Mouse (Mus musculus): ENCODE measurements at regions not wholly inside any gene's neighbourhood (a gene's known extent, or its start where the extent isn't known, plus 50 kb on each side); places are given as distances from the start of the nearest gene placed in this dataset.

DNA sequence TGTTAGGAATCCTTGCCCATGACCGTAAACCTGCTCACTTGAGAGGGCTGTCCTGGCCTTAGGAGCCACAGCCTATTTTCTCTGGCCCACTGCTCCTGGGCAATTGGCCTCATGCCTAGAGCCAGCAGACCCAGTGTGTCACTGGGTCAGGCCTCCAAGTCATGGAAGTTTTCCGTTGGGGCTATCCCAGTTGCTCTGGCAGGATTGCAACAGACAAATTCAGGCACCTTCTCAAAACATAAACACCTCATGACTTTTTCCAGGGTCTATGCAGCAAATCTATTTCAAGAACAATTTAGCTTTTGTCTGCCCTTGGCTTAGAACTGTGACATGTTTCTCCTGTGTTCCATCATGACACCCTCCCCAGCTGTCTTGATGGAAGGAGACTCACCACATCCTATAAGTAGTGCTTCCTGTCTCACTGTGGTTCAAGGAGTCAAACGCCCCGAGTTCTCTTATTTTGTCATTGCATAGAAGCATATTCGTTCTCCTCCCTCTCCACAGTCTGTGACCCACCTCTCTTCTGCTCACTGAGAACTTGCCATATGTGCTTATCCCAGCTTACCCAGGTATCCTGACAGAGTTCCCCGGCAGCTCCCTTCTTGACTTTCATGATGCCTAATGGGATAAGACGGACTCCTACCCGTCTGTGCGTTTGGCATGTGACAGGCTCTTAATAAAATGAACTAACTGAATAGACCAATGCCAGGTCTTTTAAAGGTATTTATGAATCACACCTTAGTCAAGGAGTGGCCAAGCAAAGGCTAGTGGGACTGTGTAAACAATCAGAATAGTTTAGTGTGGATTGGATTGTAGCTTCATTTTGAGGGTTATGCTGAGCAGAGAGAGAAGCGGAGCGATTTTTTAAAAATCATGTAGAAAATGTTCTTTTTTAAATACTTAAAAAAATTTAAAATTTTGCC, 108.2 kb upstream of the Serp2 start:
- Histone ChIP-seq H3K9me3 (ENCODE audit: control insufficient read depth, low read length) (no peaks in the 10 kb centered on the region), H3K27ac (ENCODE audit: low read depth, low read length) (no peak overlapping the region), H3K4me2 (replicated peaks; ENCODE audit: low read depth, low read length) (no peak overlapping the region), H3K27me3 (ENCODE audit: control insufficient read depth, insufficient read depth, low read length) (no peaks in the 10 kb centered on the region), H3K4me1 (replicated peaks; ENCODE audit: control insufficient read depth, insufficient read depth, low read length) (no peaks in the 10 kb centered on the region), H3K36me3 (ENCODE audit: control insufficient read depth, insufficient read depth, low read length) (no peaks in the 10 kb centered on the region), H3K9ac (ENCODE audit: low read depth, low read length) (no peak overlapping the region), H3K4me3 (ENCODE audit: low read depth, low read length) (no peak overlapping the region)
- ATAC-seq (ENCODE audit: low FRiP score), result no peak
- DNase-seq (ENCODE audit: low spot score), result no peak
- WGBS, result 90% methylated on average over 11 of the region's 11 CpGs

DNA sequence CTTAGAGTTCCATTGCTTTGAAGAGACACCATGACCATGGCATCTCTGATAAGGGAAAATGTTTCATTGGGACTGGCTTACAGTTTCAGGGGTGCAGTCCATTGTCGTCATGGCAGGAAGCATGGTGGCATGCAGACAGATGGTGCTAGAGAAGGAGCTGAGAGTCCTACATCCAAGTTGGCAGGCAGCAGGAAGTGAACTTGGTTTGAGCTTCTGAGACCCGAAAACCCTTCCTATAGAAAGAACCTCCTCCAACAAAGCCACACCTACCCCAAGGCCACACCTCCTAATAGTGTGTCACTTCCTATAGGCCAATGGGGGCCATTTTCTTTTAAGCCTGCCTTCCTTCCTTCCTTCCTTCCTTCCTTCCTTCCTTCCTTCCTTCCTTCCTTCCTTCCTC, 107.1 kb upstream of the Serp2 start:
- Histone ChIP-seq H3K36me3 (ENCODE audit: control insufficient read depth, insufficient read depth, low read length) (no peaks in the 10 kb centered on the region), H3K27ac (ENCODE audit: low read depth, low read length) (no peak overlapping the region), H3K4me3 (ENCODE audit: low read depth, low read length) (no peak overlapping the region), H3K4me2 (replicated peaks; ENCODE audit: low read depth, low read length) (no peak overlapping the region), H3K4me1 (replicated peaks; ENCODE audit: control insufficient read depth, insufficient read depth, low read length) (no peaks in the 10 kb centered on the region), H3K9ac (ENCODE audit: low read depth, low read length) (no peak overlapping the region), H3K27me3 (ENCODE audit: control insufficient read depth, insufficient read depth, low read length) (no peaks in the 10 kb centered on the region), H3K9me3 (ENCODE audit: control insufficient read depth, low read length) (no peaks in the 10 kb centered on the region)
- WGBS, result 90% methylated on average over 2 of the region's 2 CpGs
- DNase-seq (ENCODE audit: low spot score) (no peak), ATAC-seq (ENCODE audit: low FRiP score) (no peak)

DNA sequence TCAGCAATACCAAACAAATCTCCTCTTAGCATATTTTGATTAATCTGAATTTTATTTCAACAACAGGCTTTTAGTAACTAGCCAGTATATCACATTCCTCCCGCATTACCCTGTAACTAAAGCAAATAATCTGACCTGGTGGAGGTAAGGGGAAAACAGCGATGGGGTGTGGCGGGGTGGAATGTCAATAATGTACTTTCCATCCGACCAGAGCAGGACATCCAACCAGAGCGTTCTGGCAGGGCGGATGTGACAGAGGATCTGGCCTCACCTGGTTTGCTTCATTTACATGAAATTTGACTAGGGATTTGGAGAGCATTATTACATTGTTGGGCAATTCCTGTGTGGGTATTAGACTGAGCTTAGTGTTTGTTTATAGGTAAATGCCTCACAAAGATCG, 106.2 kb upstream of the Serp2 start:
- H3K27me3 ChIP-seq (ENCODE audit: control insufficient read depth, insufficient read depth, low read length), result no peaks in the 10 kb centered on the region
- no peak overlapping the region for H3K27ac ChIP-seq (ENCODE audit: low read depth, low read length)
- H3K4me2 ChIP-seq (replicated peaks; ENCODE audit: low read depth, low read length), result no peak overlapping the region
- 81% methylated on average over 7 of the region's 7 CpGs for WGBS
- no peak overlapping the region for H3K9ac ChIP-seq (ENCODE audit: low read depth, low read length)
- no peaks in the 10 kb centered on the region for H3K36me3 ChIP-seq (ENCODE audit: control insufficient read depth, insufficient read depth, low read length)
- DNase-seq (ENCODE audit: low spot score), result no peak
- no peak for ATAC-seq (ENCODE audit: low FRiP score)
- 0 out of 2 replicates have a peak, but pooled peaks cover 2% of the 10 kb centered on the region for H3K4me1 ChIP-seq (replicated peaks; ENCODE audit: control insufficient read depth, insufficient read depth, low read length)
- H3K4me3 ChIP-seq (ENCODE audit: low read depth, low read length), result no peak overlapping the region
- no peaks in the 10 kb centered on the region for H3K9me3 ChIP-seq (ENCODE audit: control insufficient read depth, low read length)

DNA sequence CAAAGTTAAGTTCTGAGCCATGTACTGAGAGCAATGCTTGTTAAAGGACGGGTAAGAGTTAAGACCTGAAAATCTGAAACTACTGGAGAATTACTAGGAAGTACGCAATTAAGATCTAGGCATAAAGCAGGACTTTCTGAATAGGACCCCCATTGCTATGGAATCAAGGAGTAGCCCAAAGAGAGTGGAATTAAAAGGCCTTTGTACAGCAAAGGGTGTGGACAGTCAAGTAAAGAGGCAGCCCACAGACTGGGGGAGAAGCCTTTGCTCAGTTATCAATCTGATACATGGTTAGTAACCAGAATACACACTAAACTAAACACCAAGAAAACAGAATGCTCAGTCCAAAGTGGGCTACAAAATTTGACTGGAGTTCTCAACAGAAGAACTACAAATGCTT, 104.2 kb upstream of the Serp2 start:
- DNase-seq (ENCODE audit: low spot score) (no peak), ATAC-seq (ENCODE audit: low FRiP score) (no peak)
- 85% methylated on average over 2 of the region's 2 CpGs for WGBS

DNA sequence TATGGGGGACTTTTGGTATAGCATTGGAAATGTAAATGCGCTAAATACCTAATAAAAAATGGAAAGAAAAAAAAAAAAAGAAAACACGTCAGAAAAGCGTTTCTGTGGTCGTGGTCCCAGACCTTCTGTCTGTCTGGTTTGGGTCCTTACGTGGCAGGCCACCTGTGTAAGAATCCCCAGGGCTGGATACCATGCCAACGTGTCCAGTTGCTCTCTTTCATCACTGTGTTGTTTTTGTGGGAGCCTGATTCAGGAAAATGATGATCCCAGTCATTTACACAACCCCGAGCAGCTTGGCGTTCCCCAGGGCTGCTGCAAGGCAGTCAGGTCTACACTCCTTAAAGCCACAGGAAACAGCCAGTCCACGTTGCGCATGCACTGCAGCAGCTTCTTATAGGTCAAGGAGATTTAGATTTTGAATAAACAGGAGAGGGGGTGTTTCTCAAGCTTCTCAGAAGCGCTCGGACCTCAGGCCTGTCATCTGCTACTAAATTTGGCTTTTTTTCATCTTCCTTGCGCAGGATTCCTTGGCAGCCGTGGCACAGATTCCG, 102.3 kb upstream of the Serp2 start:
- Histone ChIP-seq H3K27ac (ENCODE audit: low read depth, low read length) (no peak overlapping the region), H3K9ac (ENCODE audit: low read depth, low read length) (no peak overlapping the region), H3K4me1 (replicated peaks; ENCODE audit: control insufficient read depth, insufficient read depth, low read length) (peaks cover 6% of the 10 kb centered on the region; the same call in 1 of the 2 replicates), H3K4me3 (ENCODE audit: low read depth, low read length) (no peak overlapping the region), H3K9me3 (ENCODE audit: control insufficient read depth, low read length) (no peaks in the 10 kb centered on the region), H3K27me3 (ENCODE audit: control insufficient read depth, insufficient read depth, low read length) (no peaks in the 10 kb centered on the region), H3K36me3 (ENCODE audit: control insufficient read depth, insufficient read depth, low read length) (no peaks in the 10 kb centered on the region), H3K4me2 (replicated peaks; ENCODE audit: low read depth, low read length) (no peak overlapping the region)
- 74% methylated on average over 15 of the region's 15 CpGs for WGBS
- DNase-seq (ENCODE audit: low spot score), result no peak
- ATAC-seq (ENCODE audit: low FRiP score), result no peak

More for the DNA sequence above, 104.2 kb upstream of the Serp2 start:
- Histone ChIP-seq H3K27me3 (ENCODE audit: control insufficient read depth, insufficient read depth, low read length) (no peaks in the 10 kb centered on the region), H3K4me1 (replicated peaks; ENCODE audit: control insufficient read depth, insufficient read depth, low read length) (peaks cover 6% of the 10 kb centered on the region; the same call in 1 of the 2 replicates), H3K36me3 (ENCODE audit: control insufficient read depth, insufficient read depth, low read length) (no peaks in the 10 kb centered on the region), H3K9me3 (ENCODE audit: control insufficient read depth, low read length) (no peaks in the 10 kb centered on the region), H3K4me3 (ENCODE audit: low read depth, low read length) (no peak overlapping the region), H3K27ac (ENCODE audit: low read depth, low read length) (no peak overlapping the region), H3K4me2 (replicated peaks; ENCODE audit: low read depth, low read length) (no peak overlapping the region), H3K9ac (ENCODE audit: low read depth, low read length) (no peak overlapping the region)

DNA sequence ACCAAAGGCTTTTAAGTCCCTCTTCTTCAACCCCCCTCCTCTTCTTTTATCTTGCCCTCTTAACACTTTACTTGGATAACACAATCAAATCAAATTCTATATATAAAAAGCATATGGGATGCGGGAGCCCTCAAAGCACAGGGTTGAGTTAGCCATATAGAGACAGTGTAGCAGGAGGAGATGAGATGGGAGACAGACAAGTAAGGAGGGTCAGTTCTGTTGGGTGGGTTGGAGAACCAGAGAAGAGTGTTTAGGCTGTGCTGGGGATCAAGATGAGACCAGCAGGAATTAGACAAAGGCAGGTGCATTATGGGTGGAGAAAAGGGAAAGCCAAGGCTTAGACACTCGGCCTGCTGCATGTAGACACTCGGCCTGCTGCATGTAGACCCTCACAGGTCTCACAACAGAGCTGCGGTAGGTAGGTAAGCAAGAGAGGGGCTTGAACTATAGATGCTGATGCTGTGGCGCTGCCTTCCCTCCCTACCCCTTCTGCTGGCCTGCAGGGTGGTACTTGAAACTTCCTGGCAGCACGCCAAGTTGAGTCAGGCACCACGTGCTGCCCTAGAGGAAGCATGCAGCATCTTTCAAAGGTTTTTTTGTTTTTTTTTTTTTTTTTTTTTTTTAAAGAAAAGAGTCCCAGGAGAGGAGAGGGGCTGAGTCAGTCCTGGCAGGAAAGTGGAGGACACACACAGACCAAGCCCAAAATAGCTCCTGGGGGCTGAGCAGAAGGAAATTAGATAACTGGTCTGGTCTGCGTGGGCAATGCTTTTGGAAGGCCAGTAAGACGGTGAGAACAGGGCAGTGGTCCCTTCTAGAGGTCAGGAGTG, 101.3 kb upstream of the Serp2 start:
- no peak overlapping the region for H3K9ac ChIP-seq (ENCODE audit: low read depth, low read length)
- peak; percentile 79 for DNase-seq (ENCODE audit: low spot score)
- peaks cover 6% of the 10 kb centered on the region; the same call in 1 of the 2 replicates for H3K4me1 ChIP-seq (replicated peaks; ENCODE audit: control insufficient read depth, insufficient read depth, low read length)
- no peak overlapping the region for H3K27ac ChIP-seq (ENCODE audit: low read depth, low read length)
- 65% methylated on average over 9 of the region's 9 CpGs for WGBS
- no peaks in the 10 kb centered on the region for H3K9me3 ChIP-seq (ENCODE audit: control insufficient read depth, low read length)
- H3K27me3 ChIP-seq (ENCODE audit: control insufficient read depth, insufficient read depth, low read length), result no peaks in the 10 kb centered on the region
- peak; percentile 78 for ATAC-seq (ENCODE audit: low FRiP score)
- no peaks in the 10 kb centered on the region for H3K36me3 ChIP-seq (ENCODE audit: control insufficient read depth, insufficient read depth, low read length)
- no peak overlapping the region for H3K4me3 ChIP-seq (ENCODE audit: low read depth, low read length)
- no peak overlapping the region for H3K4me2 ChIP-seq (replicated peaks; ENCODE audit: low read depth, low read length)

DNA sequence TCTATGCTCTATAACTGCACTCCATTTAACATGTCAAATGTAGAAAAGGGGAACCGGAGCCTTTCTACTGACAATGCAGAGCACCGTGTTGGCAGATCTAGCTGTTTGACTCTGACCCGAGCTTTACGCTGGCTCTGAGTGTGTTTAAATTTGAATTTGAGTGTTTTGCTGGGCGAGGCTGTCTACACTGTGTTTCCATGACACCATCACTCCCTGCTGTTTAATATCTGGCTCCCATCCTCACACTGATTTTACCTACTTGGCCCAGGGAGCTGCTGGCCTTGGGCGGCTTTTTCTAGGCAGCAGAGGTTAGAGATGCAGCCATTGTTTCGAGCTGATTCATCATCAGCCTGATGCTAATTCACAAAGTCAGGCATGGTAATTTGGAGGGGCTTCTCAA, 100.7 kb upstream of the Serp2 start:
- Histone ChIP-seq H3K9ac (ENCODE audit: low read depth, low read length) (no peak overlapping the region), H3K27me3 (ENCODE audit: control insufficient read depth, insufficient read depth, low read length) (no peaks in the 10 kb centered on the region), H3K4me1 (replicated peaks; ENCODE audit: control insufficient read depth, insufficient read depth, low read length) (peaks cover 8% of the 10 kb centered on the region; the same call in 1 of the 2 replicates), H3K4me2 (replicated peaks; ENCODE audit: low read depth, low read length) (no peak overlapping the region), H3K36me3 (ENCODE audit: control insufficient read depth, insufficient read depth, low read length) (no peaks in the 10 kb centered on the region), H3K9me3 (ENCODE audit: control insufficient read depth, low read length) (no peaks in the 10 kb centered on the region), H3K4me3 (ENCODE audit: low read depth, low read length) (no peak overlapping the region), H3K27ac (ENCODE audit: low read depth, low read length) (no peak overlapping the region)
- peak; percentile 39; the same call in 1 of the 2 replicates for ATAC-seq (ENCODE audit: low FRiP score)
- no peak for DNase-seq (ENCODE audit: low spot score)
- WGBS, result 52% methylated on average over 7 of the region's 7 CpGs

DNA sequence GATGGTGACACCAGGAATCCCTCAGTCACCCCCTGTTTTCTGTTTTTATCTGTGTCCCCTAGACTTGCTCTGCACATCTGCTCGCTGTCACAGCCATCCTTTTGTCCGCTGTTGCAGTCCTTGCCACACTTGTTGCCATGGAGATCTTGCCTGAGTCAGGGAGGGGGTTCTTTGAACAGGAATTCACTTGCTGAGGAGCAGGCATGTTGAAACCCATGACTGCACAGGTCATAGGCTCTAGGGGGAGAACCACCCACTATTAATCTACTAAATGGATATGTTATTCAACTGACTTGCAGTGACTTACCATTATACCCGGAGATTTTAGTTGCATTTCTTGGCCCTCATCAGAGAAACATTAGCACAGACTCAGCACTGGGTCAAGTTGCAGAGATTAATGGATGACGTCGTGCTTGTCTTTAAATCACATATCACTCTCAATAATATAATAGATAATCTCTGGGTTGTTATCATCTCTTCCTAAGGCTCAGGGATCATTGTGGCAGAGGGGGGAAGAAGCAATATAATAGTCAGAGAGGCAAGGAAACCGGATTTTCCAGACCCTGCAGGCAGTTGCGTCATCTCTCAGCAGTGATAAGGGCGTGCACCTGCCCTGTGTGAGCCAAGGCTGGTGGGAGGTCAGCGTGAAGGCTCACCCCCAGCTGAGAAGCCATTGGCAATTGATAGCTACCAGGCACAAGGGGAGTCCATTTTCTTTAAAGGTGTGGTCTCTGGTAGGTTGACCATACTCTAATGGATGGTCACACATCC, 95.9 kb upstream of the Serp2 start:
- 51% methylated on average over 9 of the region's 9 CpGs for WGBS
- H3K4me3 ChIP-seq (ENCODE audit: low read depth, low read length), result no peak overlapping the region
- H3K9ac ChIP-seq (ENCODE audit: low read depth, low read length), result no peak overlapping the region
- H3K9me3 ChIP-seq (ENCODE audit: control insufficient read depth, low read length), result no peaks in the 10 kb centered on the region
- ATAC-seq (ENCODE audit: low FRiP score) (peak; percentile 72), DNase-seq (ENCODE audit: low spot score) (peak; percentile 52)
- H3K27me3 ChIP-seq (ENCODE audit: control insufficient read depth, insufficient read depth, low read length), result no peaks in the 10 kb centered on the region
- no peak overlapping the region for H3K27ac ChIP-seq (ENCODE audit: low read depth, low read length)
- H3K4me2 ChIP-seq (replicated peaks; ENCODE audit: low read depth, low read length), result no peak overlapping the region
- peaks cover 5% of the 10 kb centered on the region; the same call in 1 of the 2 replicates for H3K4me1 ChIP-seq (replicated peaks; ENCODE audit: control insufficient read depth, insufficient read depth, low read length)
- H3K36me3 ChIP-seq (ENCODE audit: control insufficient read depth, insufficient read depth, low read length), result no peaks in the 10 kb centered on the region
